Mouse (Mus musculus): ENCODE measurements around the gene Nek8. TPM values are rescaled to one million over a fixed set of nuclear protein-coding genes. Genes with fewer than 3 reads are reported as not detected.

Nek8 gene
- polyA plus RNA-seq, 1 experiment from 2014 or later = 7.8 TPM

GRCm38 (mm10) chr11:78165761-78166109 lies 10.7 kb downstream of the Nek8 start:
- Histone ChIP-seq H3K9ac (ENCODE audit: low read length) (peak overlapping the region; percentile 93), H3K4me1 (ENCODE audit: control insufficient read depth, insufficient read depth, low read length) (peaks cover 28% of the 10 kb centered on the region), H3K36me3 (ENCODE audit: control insufficient read depth, insufficient read depth, low read length) (peaks cover 13% of the 10 kb centered on the region), H3K4me3 (ENCODE audit: low read depth, low read length) (peak overlapping the region; percentile 84), H3K27me3 (ENCODE audit: control insufficient read depth, insufficient read depth, low read length) (no peaks in the 10 kb centered on the region), H3K4me2 (ENCODE audit: low read depth) (peak overlapping the region; percentile 89), H3K9me3 (ENCODE audit: control insufficient read depth, low read length) (no peaks in the 10 kb centered on the region), H3K27ac (ENCODE audit: low read depth, low read length) (peak overlapping the region; percentile 99; the same call in 1 of the 2 replicates)
- DNase-seq (ENCODE audit: low spot score) = no peak
- WGBS = 4% methylated on average over 16 of the region's 16 CpGs
- ATAC-seq (ENCODE audit: insufficient read depth, low FRiP score, low TSS enrichment) = no peak

- Histone ChIP-seq H3K4me1 (ENCODE audit: control insufficient read depth, insufficient read depth, low read length) (peaks cover 28% of the 10 kb centered on the region), H3K27me3 (ENCODE audit: control insufficient read depth, insufficient read depth, low read length) (no peaks in the 10 kb centered on the region), H3K9me3 (ENCODE audit: control insufficient read depth, low read length) (no peaks in the 10 kb centered on the region), H3K9ac (ENCODE audit: low read length) (peak within 1 kb of the TSS; percentile 93), H3K36me3 (ENCODE audit: control insufficient read depth, insufficient read depth, low read length) (peaks cover 16% of the 10 kb centered on the region), H3K4me3 (ENCODE audit: low read depth, low read length) (peak within 1 kb of the TSS; percentile 84), H3K4me2 (ENCODE audit: low read depth) (peak within 1 kb of the TSS; percentile 89), H3K27ac (ENCODE audit: low read depth, low read length) (peak within 1 kb of the TSS; percentile 99)
- ATAC-seq (ENCODE audit: insufficient read depth, low FRiP score, low TSS enrichment) = peak; percentile 68
- under 1% methylated on average over 69 of the region's 78 CpGs for WGBS
- peak; percentile 94 for DNase-seq (ENCODE audit: low spot score)
These were observed 11.3 kb downstream of the Nek8 start, which contains the start of gene Traf4 for GRCm38 (mm10) chr11:78164924-78165760. Traf4 (minus strand) TSS chr11:78165589.

GRCm38 (mm10) chr11:78164604-78164923 lies 11.9 kb downstream of the Nek8 start:
- Histone ChIP-seq H3K9me3 (ENCODE audit: control insufficient read depth, low read length) (no peaks in the 10 kb centered on the region), H3K9ac (ENCODE audit: low read length) (peak overlapping the region; percentile 93), H3K36me3 (ENCODE audit: control insufficient read depth, insufficient read depth, low read length) (peaks cover 22% of the 10 kb centered on the region), H3K27ac (ENCODE audit: low read depth, low read length) (peak overlapping the region; percentile 99), H3K27me3 (ENCODE audit: control insufficient read depth, insufficient read depth, low read length) (no peaks in the 10 kb centered on the region), H3K4me1 (ENCODE audit: control insufficient read depth, insufficient read depth, low read length) (peaks cover 28% of the 10 kb centered on the region), H3K4me3 (ENCODE audit: low read depth, low read length) (peak overlapping the region; percentile 84), H3K4me2 (ENCODE audit: low read depth) (peak overlapping the region; percentile 89)
- WGBS = under 1% methylated on average over 14 of the region's 14 CpGs
- no peak for DNase-seq (ENCODE audit: low spot score)
- ATAC-seq (ENCODE audit: insufficient read depth, low FRiP score, low TSS enrichment) = no peak

- Histone ChIP-seq H3K36me3 (ENCODE audit: control insufficient read depth, insufficient read depth, low read length) (peaks cover 25% of the 10 kb centered on the region), H3K4me1 (ENCODE audit: control insufficient read depth, insufficient read depth, low read length) (peaks cover 28% of the 10 kb centered on the region), H3K9me3 (ENCODE audit: control insufficient read depth, low read length) (no peaks in the 10 kb centered on the region), H3K27ac (ENCODE audit: low read depth, low read length) (peak overlapping the region; percentile 99), H3K4me3 (ENCODE audit: low read depth, low read length) (peak overlapping the region; percentile 84), H3K4me2 (ENCODE audit: low read depth) (peak overlapping the region; percentile 89), H3K9ac (ENCODE audit: low read length) (peak overlapping the region; percentile 93), H3K27me3 (ENCODE audit: control insufficient read depth, insufficient read depth, low read length) (no peaks in the 10 kb centered on the region)
- ATAC-seq (ENCODE audit: insufficient read depth, low FRiP score, low TSS enrichment) (peak; percentile 58), DNase-seq (ENCODE audit: low spot score) (peak; percentile 87)
- under 1% methylated on average over 22 of the region's 22 CpGs for WGBS
These were observed 12.5 kb downstream of the Nek8 start for GRCm38 (mm10) chr11:78163681-78164603.

GRCm38 (mm10) chr11:78163045-78163444 lies 13.4 kb downstream of the Nek8 start:
- Histone ChIP-seq H3K27ac (ENCODE audit: low read depth, low read length) (peak overlapping the region; percentile 99), H3K9me3 (ENCODE audit: control insufficient read depth, low read length) (no peaks in the 10 kb centered on the region), H3K4me3 (ENCODE audit: low read depth, low read length) (peak overlapping the region; percentile 84), H3K36me3 (ENCODE audit: control insufficient read depth, insufficient read depth, low read length) (peaks cover 30% of the 10 kb centered on the region), H3K4me2 (ENCODE audit: low read depth) (peak overlapping the region; percentile 89), H3K4me1 (ENCODE audit: control insufficient read depth, insufficient read depth, low read length) (peaks cover 28% of the 10 kb centered on the region), H3K9ac (ENCODE audit: low read length) (peak overlapping the region; percentile 93), H3K27me3 (ENCODE audit: control insufficient read depth, insufficient read depth, low read length) (no peaks in the 10 kb centered on the region)
- DNase-seq (ENCODE audit: low spot score) = no peak
- 78% methylated on average over 2 of the region's 2 CpGs for whole genome bisulfite sequencing
- ATAC-seq (ENCODE audit: insufficient read depth, low FRiP score, low TSS enrichment) = no peak

GRCm38 (mm10) chr11:78162504-78162903 lies 14.0 kb downstream of the Nek8 start:
- 56% methylated on average over 6 of the region's 6 CpGs for WGBS
- Histone ChIP-seq H3K4me3 (ENCODE audit: low read depth, low read length) (peak overlapping the region; percentile 84; the same call in 1 of the 2 replicates), H3K4me1 (ENCODE audit: control insufficient read depth, insufficient read depth, low read length) (peaks cover 28% of the 10 kb centered on the region), H3K9ac (ENCODE audit: low read length) (no peak overlapping the region), H3K27ac (ENCODE audit: low read depth, low read length) (0 out of 2 replicates have a peak overlapping the region, but pooled peaks have one; percentile 44), H3K4me2 (ENCODE audit: low read depth) (peak overlapping the region; percentile 89), H3K36me3 (ENCODE audit: control insufficient read depth, insufficient read depth, low read length) (peaks cover 34% of the 10 kb centered on the region), H3K9me3 (ENCODE audit: control insufficient read depth, low read length) (no peaks in the 10 kb centered on the region), H3K27me3 (ENCODE audit: control insufficient read depth, insufficient read depth, low read length) (no peaks in the 10 kb centered on the region)
- DNase-seq (ENCODE audit: low spot score) (no peak), ATAC-seq (ENCODE audit: insufficient read depth, low FRiP score, low TSS enrichment) (no peak)

GRCm38 (mm10) chr11:78161968-78162367 lies 14.5 kb downstream of the Nek8 start:
- no peak for DNase-seq (ENCODE audit: low spot score)
- no peak overlapping the region for H3K4me2 ChIP-seq (ENCODE audit: low read depth)
- H3K9me3 ChIP-seq (ENCODE audit: control insufficient read depth, low read length) = no peaks in the 10 kb centered on the region
- peak overlapping the region; percentile 84; the same call in 1 of the 2 replicates for H3K4me3 ChIP-seq (ENCODE audit: low read depth, low read length)
- WGBS = 73% methylated on average over 4 of the region's 4 CpGs
- no peak for ATAC-seq (ENCODE audit: insufficient read depth, low FRiP score, low TSS enrichment)
- 0 out of 2 replicates have a peak overlapping the region, but pooled peaks have one; percentile 44 for H3K27ac ChIP-seq (ENCODE audit: low read depth, low read length)
- H3K27me3 ChIP-seq (ENCODE audit: control insufficient read depth, insufficient read depth, low read length) = no peaks in the 10 kb centered on the region
- peaks cover 36% of the 10 kb centered on the region for H3K36me3 ChIP-seq (ENCODE audit: control insufficient read depth, insufficient read depth, low read length)
- H3K4me1 ChIP-seq (ENCODE audit: control insufficient read depth, insufficient read depth, low read length) = peaks cover 28% of the 10 kb centered on the region
- H3K9ac ChIP-seq (ENCODE audit: low read length) = no peak overlapping the region

GRCm38 (mm10) chr11:78161169-78161568 lies 15.3 kb downstream of the Nek8 start:
- H3K27ac ChIP-seq (ENCODE audit: low read depth, low read length) = no peak overlapping the region
- H3K9ac ChIP-seq (ENCODE audit: low read length) = no peak overlapping the region
- no peak overlapping the region for H3K4me2 ChIP-seq (ENCODE audit: low read depth)
- no peaks in the 10 kb centered on the region for H3K9me3 ChIP-seq (ENCODE audit: control insufficient read depth, low read length)
- H3K36me3 ChIP-seq (ENCODE audit: control insufficient read depth, insufficient read depth, low read length) = peaks cover 36% of the 10 kb centered on the region
- no peaks in the 10 kb centered on the region for H3K27me3 ChIP-seq (ENCODE audit: control insufficient read depth, insufficient read depth, low read length)
- WGBS = 93% methylated on average over 14 of the region's 14 CpGs
- H3K4me1 ChIP-seq (ENCODE audit: control insufficient read depth, insufficient read depth, low read length) = peaks cover 27% of the 10 kb centered on the region
- no peak overlapping the region for H3K4me3 ChIP-seq (ENCODE audit: low read depth, low read length)
- ATAC-seq (ENCODE audit: insufficient read depth, low FRiP score, low TSS enrichment) = no peak
- DNase-seq (ENCODE audit: low spot score) = no peak

Measured in neural tube, embryonic 11.5 days (tissue).